8 mouse cellular contexts compared by ENCODE assay signal in genomic region chr3:9200156-9200555, GRCm38 (mm10).
DNase-seq lines count a peak whose midpoint lies in the region; ATAC-seq lines count a peak whose summit lies in the region.

No protein-coding gene starts in this region.

- peak; percentile 26 for DNase-seq in kidney, postnatal 14 days
- peak; percentile 45 for DNase-seq in fat pad, adult 2 months (ENCODE audit: extremely low read depth, low read depth, low spot score)
- peak; percentile 21 to 35 for DNase-seq in heart, postnatal 36 days
- DNase-seq in lung, postnatal 14 days: peak; percentile 57
- DNase-seq in retina, embryonic 14.5 days (ENCODE audit: low spot score): no peak
- no peak for DNase-seq in urinary bladder, adult 18-20 months (ENCODE audit: low spot score in 2 of 2)
- DNase-seq in embryo, embryonic 11 days: no peak

- ATAC-seq in kidney, embryonic 15.5 days (replicated peaks; ENCODE audit: low FRiP score): no peak

- H3K4me1 ChIP-seq in kidney, embryonic 15.5 days: no peaks in the 10 kb centered on the region

- no peak overlapping the region for H3K4me3 ChIP-seq in kidney, embryonic 15.5 days (replicated peaks)

- H3K4me2 ChIP-seq in kidney, embryonic 15.5 days: no peak overlapping the region

- H3K9ac ChIP-seq in kidney, embryonic 15.5 days: no peak overlapping the region

- 73% methylated on average over 5 of the region's 5 CpGs for WGBS in kidney, embryonic 15.5 days

- no peaks in the 10 kb centered on the region for H3K36me3 ChIP-seq in kidney, embryonic 15.5 days

- H3K27ac ChIP-seq in kidney, embryonic 15.5 days: no peak overlapping the region

- no peaks in the 10 kb centered on the region for H3K27me3 ChIP-seq in kidney, embryonic 15.5 days

- no peaks in the 10 kb centered on the region for H3K9me3 ChIP-seq in kidney, embryonic 15.5 days (replicated peaks)

- intact Hi-C loops in heart, postnatal 36 days (cut with DNase I): no loop called here

Comparison
In these comparisons a context has a peak if more than half of its experiments do, and no peak if none do; other contexts are left out.
1. DNase-seq: peak in kidney, postnatal 14 days (single experiment), fat pad, adult 2 months (single experiment), heart, postnatal 36 days (2 of 2) and lung, postnatal 14 days (single experiment); none in retina, embryonic 14.5 days (single experiment), urinary bladder, adult 18-20 months (0 of 2) and embryo, embryonic 11 days (single experiment).